Mouse (Mus musculus) stomach, embryonic 14.5 days (tissue): ENCODE results near the gene Krt87. TPM values are rescaled to one million over a fixed set of nuclear protein-coding genes. Genes with fewer than 3 reads are reported as not detected.

ENCODE experiments used
- ATAC-seq: fragments of 200-750 bp; cut with Nextera tagmentation; 2 replicates; pipeline ENCODE4 v1.8.0; 2017; ENCODE audit warnings: low read depth, moderate TSS enrichment; ENCODE audit not compliant: insufficient number of reproducible peaks, insufficient read depth, low FRiP score
- H3K27ac ChIP-seq: fragments of 300-500 bp; sonication (generic); 2 replicates; pipeline ENCODE4 v1.5.1; 2014; ENCODE audit warnings: mild to moderate bottlenecking, low read length, moderate library complexity, mixed read lengths
- H3K27me3 ChIP-seq: fragments of 300-500 bp; sonication (generic); 2 replicates; pipeline ENCODE4 v1.6.1; 2014; ENCODE audit warnings: low read length, control low read depth, mixed read lengths; ENCODE audit not compliant: control insufficient read depth, insufficient read depth
- H3K36me3 ChIP-seq: fragments of 300-500 bp; sonication (generic); 2 replicates; pipeline ENCODE4 v1.6.1; 2014; ENCODE audit warnings: mild to moderate bottlenecking, control low read depth, low read length, moderate library complexity, mixed read lengths; ENCODE audit not compliant: control insufficient read depth, insufficient read depth
- H3K4me1 ChIP-seq: fragments of 300-500 bp; sonication (generic); 2 replicates; pipeline ENCODE4 v1.6.1; 2014; ENCODE audit warnings: low read length, control low read depth, mixed read lengths; ENCODE audit not compliant: control insufficient read depth, insufficient read depth
- H3K4me2 ChIP-seq: fragments of 300-500 bp; sonication (generic); replicated peaks from 2 replicates; pipeline ENCODE4 v1.6.1; 2014; ENCODE audit warnings: low read depth, low read length, control low read depth
- H3K4me3 ChIP-seq: fragments of 300-500 bp; sonication (generic); 2 replicates; pipeline ENCODE4 v1.5.1; 2014; ENCODE audit warnings: low read depth, low read length, control low read depth
- H3K9ac ChIP-seq: fragments of 300-500 bp; sonication (generic); replicated peaks from 2 replicates; pipeline ENCODE4 v1.6.1; 2014; ENCODE audit warnings: low read depth, mild to moderate bottlenecking, control low read depth, low read length, moderate library complexity, mixed read lengths
- H3K9me3 ChIP-seq: fragments of 300-500 bp; sonication (generic); 2 replicates; pipeline ENCODE4 v1.6.1; 2016; ENCODE audit warnings: low read depth, low read length, control low read depth; ENCODE audit not compliant: control insufficient read depth
- WGBS: fragments of 180-500 bp; shearing (Covaris S2); extraction: QIAGEN DNeasy Blood & Tissue Kit; methylation state at CpG from one replicate; pipeline ENCODE4 v1.1.7; 2014; 5-methylcytosine and 5-hydroxymethylcytosine counted together
- polyA plus RNA-seq: library from polyadenylated mRNA; unstranded; fragments of >200 nt; fragmentation: Nextera tagmentation; extraction: Ambion mirVana; gene quantifications from 2 replicates; pipeline ENCODE4 v1.2.1, GENCODE M21; 2014

Gene Krt87
- polyA plus RNA-seq, 1 experiment from 2014 or later = 0.10 TPM

DNA sequence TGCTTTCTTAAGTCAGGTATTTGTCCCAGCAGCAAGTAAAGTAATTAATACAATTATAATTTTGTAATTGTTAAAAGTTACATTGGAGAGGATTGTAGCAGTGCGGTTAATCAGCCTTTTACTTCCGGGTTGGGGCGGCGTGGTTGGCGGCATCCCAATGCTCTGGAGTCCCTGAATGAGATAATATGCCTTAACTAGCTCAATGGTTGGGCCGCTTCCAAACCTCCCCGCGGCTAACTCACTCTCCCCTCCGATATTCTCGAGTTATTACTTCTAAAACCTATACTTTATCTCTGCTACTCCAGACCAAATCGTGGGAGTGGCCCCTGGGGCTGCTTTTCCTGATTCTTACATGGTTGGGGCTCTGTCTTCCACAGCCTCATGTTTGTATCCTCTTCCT lies 8.0 kb upstream of the Krt87 start:
- Histone ChIP-seq H3K9ac (no peak overlapping the region), H3K4me3 (no peak overlapping the region), H3K27me3 (no peaks in the 10 kb centered on the region), H3K36me3 (no peaks in the 10 kb centered on the region), H3K9me3 (no peaks in the 10 kb centered on the region), H3K27ac (no peak overlapping the region), H3K4me1 (no peaks in the 10 kb centered on the region), H3K4me2 (no peak overlapping the region)
- ATAC-seq = no peak
- WGBS = 77% methylated on average over 11 of the region's 11 CpGs

DNA sequence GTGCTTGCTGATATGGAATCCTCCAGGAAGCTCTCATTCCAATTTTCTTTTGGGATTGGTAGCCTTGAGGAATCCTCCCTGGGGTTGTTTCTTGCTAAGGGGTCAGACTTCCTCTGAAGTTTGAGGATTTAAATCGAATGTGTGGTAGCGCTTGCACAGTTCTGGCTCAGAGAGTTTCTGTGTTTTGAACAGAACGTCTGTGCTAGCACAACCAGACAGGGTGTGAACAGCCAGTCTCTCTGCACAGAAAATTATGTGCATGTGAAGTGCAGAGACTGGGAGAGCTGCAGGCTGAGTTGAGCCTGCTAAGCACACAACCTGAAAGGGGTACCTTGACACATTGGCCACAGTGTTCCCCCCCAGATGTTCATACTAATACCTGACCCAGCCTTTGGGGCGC lies 2.2 kb upstream of the Krt87 start:
- Histone ChIP-seq H3K9me3 (no peaks in the 10 kb centered on the region), H3K4me1 (peaks cover 6% of the 10 kb centered on the region), H3K27ac (no peak overlapping the region), H3K36me3 (no peaks in the 10 kb centered on the region), H3K9ac (no peak overlapping the region), H3K4me2 (no peak overlapping the region), H3K27me3 (peaks cover 16% of the 10 kb centered on the region; the same call in 1 of the 2 replicates), H3K4me3 (no peak overlapping the region)
- 72% methylated on average over 4 of the region's 4 CpGs for WGBS
- ATAC-seq = no peak

DNA sequence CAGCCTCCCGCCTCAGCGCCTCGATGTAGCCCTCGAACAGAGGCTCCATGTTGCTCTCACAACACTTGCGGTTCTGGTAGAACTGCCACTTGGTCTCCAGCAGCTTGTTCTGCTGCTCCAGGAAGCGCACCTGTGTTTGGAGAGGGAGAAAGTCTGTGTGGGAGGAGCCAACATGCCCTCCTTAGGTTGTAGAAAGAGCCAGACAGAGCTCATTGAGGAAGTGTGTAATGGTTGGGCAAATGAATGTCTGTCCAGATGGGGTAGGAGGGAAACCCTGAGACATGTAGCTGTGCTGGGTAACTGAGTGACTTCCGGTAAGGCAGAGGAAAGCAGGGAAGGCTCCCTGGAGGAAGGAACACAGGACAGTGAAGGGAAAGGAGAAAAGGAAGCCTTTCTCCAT lies 2.0 kb downstream of the Krt87 start:
- Histone ChIP-seq H3K27me3 (peaks cover 16% of the 10 kb centered on the region; the same call in 1 of the 2 replicates), H3K4me3 (no peak overlapping the region), H3K36me3 (no peaks in the 10 kb centered on the region), H3K4me2 (no peak overlapping the region), H3K9ac (no peak overlapping the region), H3K9me3 (no peaks in the 10 kb centered on the region), H3K27ac (no peak overlapping the region), H3K4me1 (peaks cover 6% of the 10 kb centered on the region)
- no peak for ATAC-seq
- 86% methylated on average over 7 of the region's 7 CpGs for WGBS

DNA sequence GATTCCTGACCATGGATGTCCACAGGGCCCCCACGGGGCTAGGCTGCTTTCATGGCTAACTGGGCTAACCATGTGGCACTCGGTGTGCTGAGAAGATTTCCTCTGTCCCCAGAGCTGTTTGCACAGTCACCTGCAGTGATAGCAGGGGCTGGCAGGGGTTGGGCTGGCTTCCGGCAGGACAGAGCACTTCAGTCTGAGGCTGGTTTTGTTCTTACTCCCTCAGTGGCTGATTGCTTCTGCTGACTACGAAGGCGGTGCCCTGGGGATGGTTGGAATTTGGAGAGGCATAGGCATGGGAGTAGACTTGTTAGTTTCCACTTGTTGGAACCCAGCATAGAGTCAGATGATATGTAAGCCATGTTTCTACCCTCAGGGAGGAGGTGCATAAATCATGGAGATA lies 13.7 kb downstream of the Krt87 start:
- Histone ChIP-seq H3K4me1 (0 out of 2 replicates have a peak, but pooled peaks cover 2% of the 10 kb centered on the region), H3K4me3 (no peak overlapping the region), H3K27me3 (no peaks in the 10 kb centered on the region), H3K36me3 (no peaks in the 10 kb centered on the region; the same call in 1 of the 2 replicates), H3K4me2 (no peak overlapping the region), H3K9ac (no peak overlapping the region), H3K9me3 (no peaks in the 10 kb centered on the region), H3K27ac (no peak overlapping the region)
- WGBS = 29% methylated on average over 5 of the region's 5 CpGs
- no peak for ATAC-seq

DNA sequence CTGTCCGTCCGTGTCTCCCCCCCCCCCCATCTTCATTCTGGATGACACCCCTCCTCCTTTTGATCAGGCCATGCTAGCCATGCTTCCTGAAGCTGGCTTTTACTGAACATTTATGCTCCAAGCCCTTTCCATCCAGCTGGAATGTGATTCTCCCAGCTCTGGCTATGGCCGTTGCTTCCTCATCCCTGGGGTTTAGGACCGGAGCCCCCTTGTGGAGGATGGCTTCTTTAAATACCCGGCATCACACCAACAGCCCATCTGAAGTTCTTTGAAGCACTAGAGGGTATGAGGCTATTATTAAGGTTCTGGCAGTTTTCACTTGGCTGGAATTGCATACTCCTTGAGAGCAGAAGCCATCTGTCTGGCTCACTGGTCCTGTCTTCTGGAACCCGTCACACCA lies 17.7 kb downstream of the Krt87 start:
- Histone ChIP-seq H3K9me3 (no peaks in the 10 kb centered on the region), H3K36me3 (no peaks in the 10 kb centered on the region; the same call in 1 of the 2 replicates), H3K9ac (no peak overlapping the region), H3K27ac (no peak overlapping the region), H3K27me3 (no peaks in the 10 kb centered on the region), H3K4me1 (0 out of 2 replicates have a peak, but pooled peaks cover 2% of the 10 kb centered on the region), H3K4me2 (no peak overlapping the region), H3K4me3 (no peak overlapping the region)
- ATAC-seq = no peak
- 56% methylated on average over 6 of the region's 6 CpGs for WGBS

DNA sequence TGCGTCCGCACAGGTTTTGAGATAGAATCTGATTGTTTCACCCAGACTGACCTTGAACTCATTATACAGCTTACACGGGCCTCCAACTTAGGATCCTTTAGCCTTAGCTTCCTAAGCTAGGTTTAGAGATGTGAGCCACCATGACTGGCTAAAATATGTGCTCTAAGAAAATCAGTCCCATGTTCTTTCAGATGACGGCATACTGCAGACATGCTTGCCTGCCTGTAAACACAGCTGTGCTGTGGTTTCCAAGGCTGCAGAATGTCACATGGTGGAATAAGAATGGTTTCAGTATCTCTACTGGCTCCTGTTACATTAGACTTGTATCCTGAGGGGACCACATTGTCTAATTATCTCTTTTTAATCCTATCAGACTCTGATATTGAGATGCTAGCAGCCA lies 19.7 kb downstream of the Krt87 start:
- H3K27ac ChIP-seq = no peak overlapping the region
- H3K9ac ChIP-seq = no peak overlapping the region
- no peak overlapping the region for H3K4me2 ChIP-seq
- no peaks in the 10 kb centered on the region; the same call in 1 of the 2 replicates for H3K36me3 ChIP-seq
- 74% methylated on average over 4 of the region's 4 CpGs for WGBS
- no peak for ATAC-seq
- H3K4me1 ChIP-seq = 0 out of 2 replicates have a peak, but pooled peaks cover 6% of the 10 kb centered on the region
- H3K9me3 ChIP-seq = no peaks in the 10 kb centered on the region
- no peak overlapping the region for H3K4me3 ChIP-seq
- H3K27me3 ChIP-seq = no peaks in the 10 kb centered on the region

DNA sequence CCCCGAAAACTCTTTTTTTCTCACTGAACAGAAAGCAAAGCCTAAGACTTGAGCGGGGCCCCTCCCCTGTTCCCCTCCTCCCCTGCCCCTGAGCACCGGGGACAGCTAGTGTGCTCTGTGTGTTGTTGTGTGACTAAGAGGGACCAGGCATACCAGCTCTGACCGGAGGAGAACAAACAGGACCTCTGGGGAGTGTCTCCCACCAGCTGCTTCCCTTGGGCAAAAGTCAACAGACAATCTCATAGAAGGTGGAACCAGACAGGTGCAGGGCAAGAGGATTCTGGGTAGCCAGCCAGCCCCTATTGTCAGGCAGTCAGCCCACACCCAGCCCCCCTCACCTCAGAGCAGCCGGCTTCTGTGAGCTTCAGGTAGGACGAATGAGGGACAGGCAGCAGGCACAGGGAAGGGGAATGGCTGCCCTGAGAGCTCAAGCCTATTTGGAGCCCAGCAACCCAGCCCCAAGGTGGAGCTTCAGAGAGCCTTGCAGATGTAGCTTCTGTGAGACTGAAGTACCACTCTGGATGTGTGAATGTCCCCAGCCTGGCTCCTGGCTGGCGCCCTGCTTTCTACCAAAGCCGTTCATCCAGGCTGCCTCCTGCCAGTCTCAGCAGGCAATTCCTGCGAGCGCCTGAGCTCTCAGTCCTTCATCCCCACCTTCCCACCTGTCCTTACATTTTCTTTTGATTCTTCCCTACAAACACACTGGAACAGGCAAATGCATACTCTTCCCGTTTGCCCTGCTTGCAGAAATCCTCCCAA lies 23.6 kb downstream of the Krt87 start:
- peak overlapping the region; percentile 22 for H3K4me2 ChIP-seq
- H3K27me3 ChIP-seq = 0 out of 2 replicates have a peak, but pooled peaks cover 2% of the 10 kb centered on the region
- no peak overlapping the region for H3K9ac ChIP-seq
- 44% methylated on average over 11 of the region's 11 CpGs for WGBS
- H3K9me3 ChIP-seq = no peaks in the 10 kb centered on the region
- H3K27ac ChIP-seq = peak overlapping the region; percentile 71
- H3K4me1 ChIP-seq = 0 out of 2 replicates have a peak, but pooled peaks cover 6% of the 10 kb centered on the region
- H3K36me3 ChIP-seq = no peaks in the 10 kb centered on the region
- peak; percentile 81 for ATAC-seq
- no peak overlapping the region for H3K4me3 ChIP-seq

DNA sequence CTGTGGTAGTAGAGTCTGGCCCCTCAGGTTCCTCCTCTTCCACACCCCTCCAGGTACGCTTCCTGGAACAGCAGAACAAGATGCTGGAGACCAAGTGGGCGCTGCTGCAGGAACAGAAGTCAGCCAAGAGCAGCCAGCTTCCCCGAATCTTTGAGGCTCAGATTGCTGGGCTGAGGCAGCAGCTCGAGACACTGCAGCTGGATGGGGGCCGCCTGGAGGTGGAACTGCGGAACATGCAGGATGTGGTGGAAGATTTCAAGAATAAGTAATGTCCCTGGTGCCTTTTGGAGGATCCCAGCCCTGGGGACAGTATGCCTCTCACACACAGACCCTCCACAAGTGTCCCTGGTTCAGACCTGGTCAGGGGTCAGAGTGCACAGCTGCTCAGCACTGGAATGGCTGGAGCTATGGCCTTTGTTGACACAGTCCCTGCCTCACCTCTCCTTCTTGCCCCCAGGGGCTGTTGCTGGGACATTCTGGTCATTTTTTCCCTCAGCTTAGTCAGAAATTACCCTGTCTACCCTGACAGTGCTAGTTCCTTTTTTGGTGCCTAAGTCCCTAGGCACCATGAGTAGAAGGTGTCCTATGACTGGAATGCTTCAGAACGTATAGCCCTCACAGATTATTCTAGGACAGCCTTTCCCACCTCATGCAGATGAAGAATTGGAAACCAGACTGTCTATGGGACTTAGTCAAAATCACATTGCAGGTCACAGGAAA lies 24.5 kb downstream of the Krt87 start:
- 0 out of 2 replicates have a peak overlapping the region, but pooled peaks have one; percentile 28 for H3K9ac ChIP-seq

More for the DNA sequence above, 24.5 kb downstream of the Krt87 start:
- H3K36me3 ChIP-seq = no peaks in the 10 kb centered on the region
- H3K27me3 ChIP-seq = 0 out of 2 replicates have a peak, but pooled peaks cover 2% of the 10 kb centered on the region
- peak overlapping the region; percentile 48 for H3K27ac ChIP-seq
- peak overlapping the region; percentile 42 for H3K4me2 ChIP-seq
- WGBS = 37% methylated on average over 7 of the region's 7 CpGs
- H3K9me3 ChIP-seq = no peaks in the 10 kb centered on the region
- H3K4me3 ChIP-seq = peak overlapping the region; percentile 17; the same call in 1 of the 2 replicates
- 0 out of 2 replicates have a peak, but pooled peaks cover 6% of the 10 kb centered on the region for H3K4me1 ChIP-seq
- no peak for ATAC-seq
